Mouse (Mus musculus) adrenal gland, postnatal 10 days (tissue): ENCODE measurements around the gene Zfp616. TPM values are rescaled to one million over a fixed set of nuclear protein-coding genes. Genes with fewer than 3 reads are reported as not detected.

Source experiments
- DNase-seq: peaks from one replicate; pipeline ENCODE4 v3.0.0; 2021; ENCODE audit warnings: mixed read lengths
- long read RNA-seq, 2 experiments: library from polyadenylated mRNA; stranded (forward); transcript quantifications; one replicate each; pipeline ENCODE4 v2.0.0; 2021
- total RNA-seq, 2 experiments: library from RNA; stranded (reverse); gene quantifications; 2 replicates each; pipeline ENCODE4 v1.2.3; 2021

Zfp616 gene
- not detected for total RNA-seq
- long read RNA-seq, experiment 1, result 0 reads
- long read RNA-seq, experiment 2, result 0 reads

GRCm38 (mm10) chr11:74069655-74070054 lies at the start of gene Zfp616:
Zfp616 (plus strand) TSS chr11:74069955.
- DNase-seq, result no peak

- DNase-seq, result no peak
Observed at GRCm38 (mm10) chr11:74051347-74051746, 18.4 kb upstream of the Zfp616 start.

- no peak for DNase-seq
Observed at GRCm38 (mm10) chr11:74056451-74056850, 13.3 kb upstream of the Zfp616 start, which contains the start of the genes Olfr139 and Olfr399. Olfr139 (minus strand) TSS chr11:74056551. Olfr399 (minus strand) TSS chr11:74056615.

DNA sequence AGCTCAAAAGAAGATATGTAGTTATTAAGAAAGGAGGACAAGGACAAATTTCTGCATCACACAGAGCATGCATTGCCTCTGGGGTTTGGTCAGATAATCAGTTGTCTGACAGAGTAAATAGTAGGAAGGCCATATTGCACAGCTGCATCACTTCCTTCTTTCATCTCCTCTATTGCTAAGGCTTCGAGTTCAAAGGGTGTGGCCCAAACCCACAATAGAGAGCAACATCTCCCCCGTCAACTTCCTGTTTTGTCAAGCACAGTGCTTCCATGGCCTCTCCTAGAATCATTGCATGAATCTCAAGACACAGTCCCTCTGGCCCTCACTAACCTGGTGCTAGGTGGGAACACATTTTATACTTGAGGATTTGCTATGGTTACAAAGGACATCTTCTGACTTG lies 31.0 kb downstream of the Zfp616 start:
- no peak for DNase-seq

DNA sequence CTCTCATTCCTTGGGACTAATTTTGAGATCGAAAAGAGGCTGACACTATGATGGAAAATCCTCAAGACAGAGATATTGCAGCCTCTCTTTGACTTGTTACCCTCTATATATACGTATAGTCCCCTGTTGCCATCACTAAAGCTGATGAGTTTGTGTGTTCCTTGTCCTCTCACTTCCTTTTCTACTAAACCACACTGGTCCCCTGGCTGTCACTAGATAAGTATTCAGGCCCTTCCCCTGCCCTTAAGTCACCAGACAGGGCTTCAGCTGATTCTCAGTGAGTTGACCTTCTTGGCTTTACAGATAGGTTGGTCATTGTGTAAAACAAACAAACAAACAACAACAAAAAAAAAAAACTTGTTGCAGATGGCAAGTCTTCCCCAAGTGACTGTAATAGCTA lies 31.8 kb downstream of the Zfp616 start:
- no peak for DNase-seq

- DNase-seq, result no peak
Observed at GRCm38 (mm10) chr11:74105066-74105465, 35.3 kb downstream of the Zfp616 start.

DNA sequence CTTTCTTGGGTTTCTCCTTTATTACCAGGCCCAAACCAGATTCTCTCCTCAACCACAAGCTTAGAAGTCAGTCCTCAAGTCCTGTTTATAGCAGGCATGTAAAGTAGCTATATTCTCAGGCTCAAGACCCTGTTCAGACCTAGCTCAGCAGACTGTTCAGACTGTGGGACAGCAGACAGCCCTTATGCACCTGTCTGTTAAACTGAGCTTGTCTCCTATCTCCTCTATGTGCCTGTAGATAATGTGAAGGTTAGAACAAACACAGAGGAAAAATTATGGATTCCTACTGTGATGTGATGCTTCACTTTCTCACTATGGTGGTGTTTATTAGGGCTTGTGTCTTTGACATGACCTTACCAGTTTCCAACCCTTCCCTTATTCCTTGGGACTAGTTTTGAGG lies 43.7 kb downstream of the Zfp616 start, which contains the start of gene Olfr401:
Olfr401 (plus strand) TSS at position 301 of the 400 bp plus-strand sequence.
- DNase-seq, result no peak

Other genes starting within 250 kb of the Zfp616 start
- not detected for gene Olfr393, start 218.5 kb upstream of the Zfp616 start, total RNA-seq
- gene Olfr394, start 179.2 kb upstream of the Zfp616 start, total RNA-seq, result not detected
- gene Olfr395, start 160.7 kb upstream of the Zfp616 start, total RNA-seq, result not detected
- not detected for gene Olfr23, start 133.3 kb upstream of the Zfp616 start, total RNA-seq
- gene Olfr397, start 109.1 kb upstream of the Zfp616 start, total RNA-seq, result not detected
- not detected for gene Olfr398, start 79.5 kb upstream of the Zfp616 start, total RNA-seq
- not detected for gene Olfr139, start 13.4 kb upstream of the Zfp616 start, total RNA-seq
- gene Olfr399, start 13.3 kb upstream of the Zfp616 start, total RNA-seq, result not detected
- not detected for gene Olfr401, start 43.8 kb downstream of the Zfp616 start, total RNA-seq
- not detected for gene Olfr402, start 83.6 kb downstream of the Zfp616 start, total RNA-seq
- gene Olfr403, start 116.3 kb downstream of the Zfp616 start, total RNA-seq, result not detected
- gene Olfr43, start 141.4 kb downstream of the Zfp616 start, total RNA-seq, result not detected
- not detected for gene Olfr406, start 189.9 kb downstream of the Zfp616 start, total RNA-seq
- not detected for gene Olfr59, start 213.8 kb downstream of the Zfp616 start, total RNA-seq